Mouse (Mus musculus) neural tube, embryonic 12.5 days (tissue): ENCODE results near the gene Gdf15. TPM values are rescaled to one million over a fixed set of nuclear protein-coding genes. Genes with fewer than 3 reads are reported as not detected.

Experiments
- ATAC-seq: fragments of 200-750 bp; cut with Nextera tagmentation; 2 replicates; pipeline ENCODE4 v1.8.0; 2017; ENCODE audit warnings: low read depth, mild to moderate bottlenecking, moderate TSS enrichment, moderate library complexity; ENCODE audit not compliant: low FRiP score
- H3K27ac ChIP-seq: fragments of 300-500 bp; sonication (generic); 2 replicates; pipeline ENCODE4 v1.5.1; 2016
- H3K27me3 ChIP-seq: fragments of 300-500 bp; sonication (generic); replicated peaks from 2 replicates; pipeline ENCODE4 v1.6.1; 2016; ENCODE audit warnings: mild to moderate bottlenecking
- H3K36me3 ChIP-seq: fragments of 300-500 bp; sonication (generic); 2 replicates; pipeline ENCODE4 v1.6.1; 2016; ENCODE audit warnings: mild to moderate bottlenecking
- H3K4me1 ChIP-seq: fragments of 300-500 bp; sonication (generic); 2 replicates; pipeline ENCODE4 v1.6.1; 2016
- H3K4me2 ChIP-seq: fragments of 300-500 bp; sonication (generic); replicated peaks from 2 replicates; pipeline ENCODE4 v1.6.1; 2016; ENCODE audit warnings: mild to moderate bottlenecking
- H3K4me3 ChIP-seq: fragments of 300-500 bp; sonication (generic); 2 replicates; pipeline ENCODE4 v1.5.1; 2016
- H3K9ac ChIP-seq: fragments of 300-500 bp; sonication (generic); 2 replicates; pipeline ENCODE4 v1.6.1; 2016; ENCODE audit warnings: mild to moderate bottlenecking
- H3K9me3 ChIP-seq: fragments of 300-500 bp; sonication (generic); 2 replicates; pipeline ENCODE4 v1.6.1; 2016; ENCODE audit warnings: mild to moderate bottlenecking
- WGBS: fragments of 180-500 bp; shearing (Covaris S2); methylation state at CpG from one replicate; pipeline ENCODE4 v1.1.7; 2016; 5-methylcytosine and 5-hydroxymethylcytosine counted together
- polyA plus RNA-seq: library from polyadenylated mRNA; unstranded; fragments of >200 nt; fragmentation: Nextera tagmentation; extraction: Ambion mirVana; gene quantifications from 2 replicates; pipeline ENCODE4 v1.2.1, GENCODE M21; 2016

Gene Gdf15
- 0.14 TPM in 1 of 2 replicates, not detected in the other for polyA plus RNA-seq

DNA sequence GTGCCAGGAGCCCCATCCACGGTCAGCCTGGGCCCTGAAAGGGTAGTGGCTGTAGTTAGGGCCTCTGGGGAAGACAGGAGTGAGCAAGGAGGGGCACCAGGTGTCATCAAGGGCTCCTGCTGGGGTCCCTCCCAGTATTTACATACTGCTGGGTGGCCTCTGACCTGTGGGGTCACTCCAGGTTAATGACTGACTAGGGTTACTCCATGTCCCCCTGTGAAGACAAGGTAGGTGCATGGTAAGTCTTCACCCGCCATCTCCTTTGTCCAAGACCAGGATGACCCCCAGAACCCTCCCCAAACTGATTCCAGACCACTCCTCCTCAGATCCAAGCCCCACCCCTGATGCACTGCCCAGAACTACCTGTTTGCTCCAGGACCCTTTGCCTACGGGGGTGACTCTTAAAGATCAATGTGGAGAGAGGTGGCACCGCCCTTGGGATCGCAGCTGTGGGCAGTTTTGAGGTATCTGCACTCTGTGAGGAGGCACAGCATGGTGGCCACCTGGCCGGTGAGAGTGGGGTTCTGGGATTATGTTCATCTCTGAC is at the start of gene Gdf15:
TSS of gene Gdf15 (minus strand) at position 111 of the 547 bp plus-strand sequence.
- 69% methylated on average over 6 of the region's 6 CpGs for WGBS
- H3K9ac ChIP-seq, result 0 out of 2 replicates have a peak within 1 kb of the TSS, but pooled peaks have one; percentile 10
- H3K4me3 ChIP-seq, result no peak within 1 kb of the TSS
- no peak for ATAC-seq
- no peaks in the 10 kb centered on the region for H3K36me3 ChIP-seq
- peaks cover 7% of the 10 kb centered on the region; the same call in 1 of the 2 replicates for H3K27me3 ChIP-seq
- no peak within 1 kb of the TSS for H3K27ac ChIP-seq
- 0 out of 2 replicates have a peak within 1 kb of the TSS, but pooled peaks have one; percentile 15 for H3K4me2 ChIP-seq
- peaks cover 15% of the 10 kb centered on the region; the same call in 1 of the 2 replicates for H3K4me1 ChIP-seq
- H3K9me3 ChIP-seq, result no peaks in the 10 kb centered on the region

DNA sequence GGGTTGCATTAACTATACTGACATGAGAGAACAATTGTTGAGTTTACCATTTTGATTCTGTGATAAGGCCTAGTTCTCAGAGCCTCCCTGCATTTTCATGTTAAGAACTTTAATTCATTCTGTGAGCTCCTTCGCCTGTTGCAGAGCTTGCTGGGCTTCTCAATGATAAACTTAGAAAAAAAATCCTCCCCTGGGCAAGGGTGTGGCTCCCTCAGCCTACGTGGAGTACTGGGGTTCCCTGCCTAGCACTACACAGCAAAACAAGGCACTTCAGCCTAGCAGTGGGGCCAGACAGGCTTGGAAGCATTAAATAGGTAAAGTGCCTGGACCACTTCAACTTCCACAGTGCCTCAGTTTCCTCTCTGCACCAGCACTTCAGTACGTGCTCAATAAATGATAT is 49.2 kb upstream of the Gdf15 start:
- no peaks in the 10 kb centered on the region for H3K9me3 ChIP-seq
- H3K36me3 ChIP-seq, result peaks cover 32% of the 10 kb centered on the region
- no peak overlapping the region for H3K4me3 ChIP-seq
- WGBS, result 81% methylated on average over 3 of the region's 3 CpGs
- H3K4me2 ChIP-seq, result no peak overlapping the region
- H3K4me1 ChIP-seq, result peaks cover 12% of the 10 kb centered on the region; the same call in 1 of the 2 replicates
- H3K27ac ChIP-seq, result no peak overlapping the region
- H3K9ac ChIP-seq, result no peak overlapping the region
- H3K27me3 ChIP-seq, result no peaks in the 10 kb centered on the region
- ATAC-seq, result no peak

DNA sequence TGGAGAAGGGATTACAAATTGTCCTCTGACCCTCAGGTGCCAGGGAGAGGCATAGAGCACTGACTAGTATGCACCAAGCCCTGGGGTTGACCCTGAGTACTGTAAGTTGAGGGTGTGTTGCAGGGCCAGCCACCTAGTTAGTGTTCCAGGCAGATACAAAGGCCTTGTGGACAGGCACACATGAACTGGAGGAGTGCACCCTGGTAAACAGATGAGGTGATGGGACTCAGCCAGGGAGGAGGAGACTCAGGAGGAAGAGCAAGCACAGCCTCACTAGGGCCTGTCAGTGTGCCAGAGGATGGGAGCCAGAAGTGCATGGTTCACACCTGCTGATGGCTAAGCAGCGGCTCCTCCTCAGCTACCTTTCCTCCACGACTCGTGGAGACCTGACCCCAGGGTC is 47.8 kb upstream of the Gdf15 start:
- 89% methylated on average over 3 of the region's 3 CpGs for WGBS
- H3K4me1 ChIP-seq, result peaks cover 12% of the 10 kb centered on the region; the same call in 1 of the 2 replicates
- no peak overlapping the region for H3K9ac ChIP-seq
- no peaks in the 10 kb centered on the region for H3K27me3 ChIP-seq
- no peak overlapping the region for H3K27ac ChIP-seq
- no peak overlapping the region for H3K4me3 ChIP-seq
- no peaks in the 10 kb centered on the region for H3K9me3 ChIP-seq
- H3K4me2 ChIP-seq, result no peak overlapping the region
- peaks cover 35% of the 10 kb centered on the region for H3K36me3 ChIP-seq
- no peak for ATAC-seq

DNA sequence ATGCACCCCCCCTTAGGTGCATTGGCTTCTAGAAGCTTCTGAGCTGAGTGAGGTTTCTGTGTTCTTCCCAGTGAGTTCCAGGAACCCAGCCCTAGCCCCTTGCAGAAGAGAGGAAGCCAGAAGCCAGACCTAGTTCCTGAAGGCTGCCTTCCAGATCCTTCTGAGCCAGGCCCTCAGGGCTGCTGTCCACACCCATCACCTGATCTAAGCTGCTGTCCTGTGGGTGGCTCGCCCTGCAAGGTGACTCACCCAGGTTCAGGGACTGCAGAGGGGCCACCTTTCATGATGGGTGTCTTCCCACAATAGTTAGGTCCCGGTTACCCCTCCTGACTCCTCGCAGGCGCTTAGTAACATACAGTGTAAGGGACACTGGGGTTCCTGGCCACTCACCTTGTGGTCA is 47.1 kb upstream of the Gdf15 start:
- Histone ChIP-seq H3K4me2 (no peak overlapping the region), H3K4me1 (peaks cover 17% of the 10 kb centered on the region), H3K27me3 (no peaks in the 10 kb centered on the region), H3K4me3 (no peak overlapping the region), H3K9me3 (no peaks in the 10 kb centered on the region), H3K27ac (no peak overlapping the region), H3K9ac (no peak overlapping the region), H3K36me3 (peaks cover 35% of the 10 kb centered on the region)
- 97% methylated on average over 4 of the region's 4 CpGs for WGBS
- no peak for ATAC-seq

DNA sequence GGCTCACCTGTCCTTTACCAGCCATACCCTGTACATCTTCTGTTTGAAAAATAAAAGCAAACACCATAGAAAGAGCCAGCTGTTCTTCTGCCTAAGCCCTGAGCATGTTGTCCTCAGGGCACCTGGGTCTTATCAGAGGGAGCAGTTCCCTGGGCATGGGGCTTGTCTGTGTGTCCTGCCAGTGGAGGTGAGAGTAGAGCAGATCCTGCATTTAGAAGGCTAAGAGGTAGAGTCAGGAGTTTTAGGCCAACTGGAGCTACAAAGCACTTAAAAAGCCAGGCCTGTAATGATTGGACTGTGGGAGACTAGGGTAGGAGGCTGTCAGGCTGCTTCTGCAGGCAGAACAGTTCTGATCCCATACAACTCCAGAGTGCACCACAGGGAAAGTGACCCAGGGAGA is 46.4 kb upstream of the Gdf15 start:
- no peaks in the 10 kb centered on the region for H3K27me3 ChIP-seq
- H3K9me3 ChIP-seq, result no peaks in the 10 kb centered on the region
- no peak overlapping the region for H3K4me2 ChIP-seq
- H3K36me3 ChIP-seq, result peaks cover 35% of the 10 kb centered on the region
- no peak for ATAC-seq
- H3K9ac ChIP-seq, result no peak overlapping the region
- no peak overlapping the region for H3K4me3 ChIP-seq
- H3K4me1 ChIP-seq, result peaks cover 18% of the 10 kb centered on the region
- no peak overlapping the region for H3K27ac ChIP-seq

DNA sequence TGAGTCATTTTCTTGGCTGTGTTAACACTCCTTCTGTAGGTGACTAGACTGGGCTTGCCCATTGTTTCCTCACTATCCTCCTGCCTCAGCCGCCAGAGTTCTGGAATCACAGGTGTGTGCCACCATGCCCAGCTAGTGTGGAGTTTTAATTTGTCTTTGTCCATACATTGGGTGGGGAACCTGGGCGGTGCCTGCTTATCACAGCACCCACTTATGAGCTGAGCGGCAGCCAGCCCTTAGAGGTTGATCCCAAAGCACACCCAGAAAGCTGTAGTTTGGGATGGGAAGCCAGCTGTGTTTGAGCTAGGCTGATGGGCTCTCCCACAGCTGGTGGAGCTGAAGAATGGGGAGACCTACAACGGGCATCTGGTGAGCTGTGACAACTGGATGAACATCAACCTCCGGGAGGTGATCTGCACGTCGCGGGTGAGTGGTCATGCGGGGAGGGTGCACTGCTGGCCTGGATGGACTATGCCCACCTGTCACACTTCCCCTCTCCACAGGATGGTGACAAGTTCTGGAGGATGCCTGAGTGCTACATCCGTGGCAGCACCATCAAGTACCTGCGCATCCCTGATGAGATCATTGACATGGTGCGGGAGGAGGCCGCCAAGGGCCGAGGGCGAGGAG is 45.3 kb upstream of the Gdf15 start:
- no peak overlapping the region for H3K27ac ChIP-seq
- H3K36me3 ChIP-seq, result peaks cover 35% of the 10 kb centered on the region
- no peaks in the 10 kb centered on the region for H3K27me3 ChIP-seq
- peaks cover 17% of the 10 kb centered on the region for H3K4me1 ChIP-seq
- no peak overlapping the region for H3K4me3 ChIP-seq
- no peak overlapping the region for H3K9ac ChIP-seq
- 95% methylated on average over 15 of the region's 15 CpGs for WGBS
- no peak overlapping the region for H3K4me2 ChIP-seq
- no peak for ATAC-seq
- no peaks in the 10 kb centered on the region for H3K9me3 ChIP-seq

DNA sequence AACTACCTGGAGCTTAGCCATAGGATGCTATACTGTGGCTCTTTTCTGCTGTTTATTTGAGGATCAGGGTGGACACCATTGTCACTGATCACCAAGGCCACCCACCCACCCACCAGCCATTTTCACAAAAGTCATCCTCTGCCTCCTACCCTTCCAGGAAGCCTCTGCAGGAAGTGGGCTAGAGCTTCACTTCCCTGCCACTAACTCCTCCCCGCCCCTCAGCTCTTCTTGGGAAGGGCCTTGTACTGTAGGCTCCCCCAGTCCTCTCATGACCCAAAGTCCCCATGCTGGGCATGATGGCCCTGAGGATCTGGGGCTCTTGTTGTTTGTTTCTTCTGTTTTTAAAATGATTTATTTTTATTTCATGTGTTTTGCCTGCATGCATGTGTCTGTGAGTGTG is 43.1 kb upstream of the Gdf15 start:
- no peak overlapping the region for H3K4me3 ChIP-seq

DNA sequence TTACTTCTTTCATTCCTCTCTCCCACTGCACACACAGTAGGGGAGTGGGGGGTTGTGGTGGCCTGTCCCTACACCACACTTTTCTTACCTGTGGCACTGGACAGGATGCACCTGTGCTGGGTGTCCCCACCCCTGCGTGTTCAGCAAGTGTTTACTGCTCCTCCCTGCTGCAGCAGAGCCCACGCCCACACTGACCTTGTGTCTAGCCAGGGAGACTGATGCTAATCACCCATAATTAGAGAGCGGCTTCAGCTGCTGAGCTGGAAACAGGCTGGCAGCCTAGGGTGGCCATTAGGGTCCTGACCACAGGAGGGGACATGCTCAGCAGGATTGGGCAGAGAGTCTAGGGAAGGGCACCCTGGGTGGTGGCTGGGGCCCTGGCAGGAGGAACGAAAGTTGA is 42.5 kb upstream of the Gdf15 start:
- WGBS, result 83% methylated on average over 4 of the region's 4 CpGs
- Histone ChIP-seq H3K27me3 (no peaks in the 10 kb centered on the region), H3K4me1 (peaks cover 10% of the 10 kb centered on the region), H3K36me3 (peaks cover 29% of the 10 kb centered on the region), H3K4me2 (peak overlapping the region; percentile 67), H3K9me3 (no peaks in the 10 kb centered on the region), H3K4me3 (no peak overlapping the region), H3K9ac (peak overlapping the region; percentile 67), H3K27ac (no peak overlapping the region)
- ATAC-seq, result no peak

More for the DNA sequence above, 43.1 kb upstream of the Gdf15 start:
- no peaks in the 10 kb centered on the region for H3K9me3 ChIP-seq
- 100% methylated on average over 1 of the region's 1 CpGs for WGBS
- H3K27ac ChIP-seq, result no peak overlapping the region
- H3K27me3 ChIP-seq, result no peaks in the 10 kb centered on the region
- no peak for ATAC-seq
- no peak overlapping the region for H3K9ac ChIP-seq
- H3K36me3 ChIP-seq, result peaks cover 35% of the 10 kb centered on the region
- H3K4me1 ChIP-seq, result peaks cover 10% of the 10 kb centered on the region
- H3K4me2 ChIP-seq, result no peak overlapping the region

DNA sequence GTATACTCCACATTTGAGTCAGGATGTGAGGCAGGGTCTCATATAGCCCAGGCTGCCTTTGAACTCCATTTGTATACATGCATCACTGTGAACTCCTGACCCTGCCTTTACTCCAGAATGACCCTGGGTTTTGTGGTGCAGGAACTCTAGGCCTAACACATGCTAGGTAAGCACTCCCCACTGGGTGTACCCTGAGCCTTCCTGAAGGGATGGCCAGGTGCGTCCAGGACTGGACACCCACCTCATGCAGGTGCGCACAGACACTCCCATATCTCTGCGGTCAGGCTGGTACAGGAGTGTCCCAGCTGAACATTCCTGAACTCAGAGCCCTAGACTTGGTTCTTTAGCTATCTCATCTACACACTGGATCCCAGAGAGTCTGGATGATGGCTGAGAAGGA is 41.9 kb upstream of the Gdf15 start:
- Histone ChIP-seq H3K36me3 (peaks cover 23% of the 10 kb centered on the region), H3K27me3 (no peaks in the 10 kb centered on the region), H3K9ac (peak overlapping the region; percentile 67), H3K4me2 (peak overlapping the region; percentile 67), H3K27ac (peak overlapping the region; percentile 27; the same call in 1 of the 2 replicates), H3K4me1 (peaks cover 10% of the 10 kb centered on the region), H3K4me3 (peak overlapping the region; percentile 62), H3K9me3 (no peaks in the 10 kb centered on the region)
- whole genome bisulfite sequencing, result 93% methylated on average over 3 of the region's 3 CpGs
- ATAC-seq, result no peak

DNA sequence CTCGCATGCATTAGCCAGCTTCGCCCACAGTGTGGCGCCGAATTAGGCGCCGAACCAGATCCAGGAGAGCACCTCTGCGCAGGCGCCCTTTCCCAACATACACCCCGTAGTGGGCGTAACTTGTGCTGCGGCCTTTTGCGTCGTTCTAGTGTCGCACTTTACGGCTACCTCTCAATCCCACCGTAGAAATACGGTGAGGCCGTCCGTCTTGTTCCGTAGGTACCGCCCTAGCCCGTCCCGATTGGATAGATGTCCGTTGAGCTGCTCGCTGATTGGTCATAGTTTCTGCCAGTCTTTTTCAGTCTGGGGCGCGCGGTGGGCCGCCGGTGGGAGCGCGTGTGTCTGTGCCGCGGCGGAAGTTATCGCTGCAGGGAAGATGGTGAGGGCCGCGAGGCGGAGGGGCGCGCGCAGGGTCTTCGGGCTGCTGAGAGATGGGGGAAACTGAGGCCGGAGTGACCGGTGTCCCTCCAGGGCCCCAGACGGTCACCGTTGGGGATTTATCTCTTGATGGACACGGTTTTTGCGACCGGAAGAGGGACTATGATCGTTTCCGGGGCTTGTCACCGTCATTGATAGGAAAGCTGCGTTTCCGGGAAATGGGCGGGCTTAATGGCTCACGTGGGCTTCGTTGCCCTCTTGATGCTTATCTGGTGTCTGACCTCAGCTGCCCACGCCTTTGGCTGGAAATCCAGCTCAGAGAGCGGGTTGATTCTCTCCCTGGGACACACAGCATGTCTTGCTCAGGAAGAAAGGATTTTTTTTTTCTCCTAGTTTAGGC is 41.0 kb upstream of the Gdf15 start, which contains the start of gene Lsm4:
TSS of gene Lsm4 (plus strand) at position 170 of the 778 bp plus-strand sequence.
- peak within 1 kb of the TSS; percentile 67 for H3K4me2 ChIP-seq
- peaks cover 15% of the 10 kb centered on the region for H3K36me3 ChIP-seq
- peaks cover 10% of the 10 kb centered on the region for H3K4me1 ChIP-seq
- peak within 1 kb of the TSS; percentile 84 for H3K27ac ChIP-seq
- peak; percentile 97 for ATAC-seq
- WGBS, result under 1% methylated on average over 60 of the region's 60 CpGs
- peak within 1 kb of the TSS; percentile 67 for H3K9ac ChIP-seq
- H3K4me3 ChIP-seq, result peak within 1 kb of the TSS; percentile 62
- peaks cover under 1% of the 10 kb centered on the region; the same call in 1 of the 2 replicates for H3K9me3 ChIP-seq
- H3K27me3 ChIP-seq, result no peaks in the 10 kb centered on the region

DNA sequence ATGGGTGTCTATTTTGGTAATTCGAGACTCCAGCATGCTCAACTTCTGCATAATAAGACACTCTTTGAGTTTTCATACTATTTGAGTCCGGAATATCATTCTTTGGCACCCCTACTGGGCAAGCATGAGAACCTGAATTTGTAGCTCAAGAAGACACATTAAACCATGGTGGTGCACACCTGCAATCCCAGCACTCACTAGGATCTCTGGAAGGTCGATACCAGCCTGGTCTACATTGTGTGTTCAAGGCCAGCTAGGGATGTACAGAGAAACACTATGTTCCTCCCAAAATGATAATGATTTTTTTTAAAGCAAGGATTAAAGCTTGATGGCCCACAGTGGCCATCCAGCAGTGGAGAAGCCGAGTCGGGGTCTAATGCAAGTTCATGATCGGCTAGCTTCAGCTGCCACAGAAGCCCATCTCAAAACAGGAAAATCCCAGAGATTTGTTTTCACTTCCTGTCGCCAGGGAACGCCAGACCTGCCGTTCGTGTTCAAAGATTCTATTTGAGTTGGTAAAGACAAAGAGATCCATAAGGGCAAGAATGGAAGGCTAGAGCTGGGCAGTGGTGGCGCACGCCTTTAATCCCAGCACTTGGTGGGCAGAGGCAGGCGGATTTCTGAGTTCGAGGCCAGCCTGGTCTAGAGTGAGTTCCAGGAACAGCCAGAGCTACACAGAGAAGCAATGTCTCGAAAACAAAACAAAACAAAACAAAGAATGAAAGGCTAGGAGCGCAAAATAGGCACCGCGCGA is 40.2 kb upstream of the Gdf15 start:
- Histone ChIP-seq H3K4me1 (peaks cover 10% of the 10 kb centered on the region), H3K27ac (peak overlapping the region; percentile 70; the same call in 1 of the 2 replicates), H3K27me3 (no peaks in the 10 kb centered on the region), H3K9ac (peak overlapping the region; percentile 49; the same call in 1 of the 2 replicates), H3K4me3 (peak overlapping the region; percentile 62), H3K9me3 (peaks cover 4% of the 10 kb centered on the region; the same call in 1 of the 2 replicates), H3K36me3 (peaks cover 7% of the 10 kb centered on the region), H3K4me2 (peak overlapping the region; percentile 67)
- 42% methylated on average over 19 of the region's 19 CpGs for WGBS
- ATAC-seq, result no peak; the same call in 1 of the 2 replicates
